ENCODE assay signal across 8 mouse cellular contexts in genomic region chr4:124657781-124658180, GRCm38 (mm10). TPM values are rescaled to one million over a fixed set of nuclear protein-coding genes. Genes with fewer than 3 reads are reported as not detected.
A peak's percentile ranks its signal among the peaks of the same experiment; 100 is the strongest.
DNase-seq lines count a peak whose midpoint lies in the region; ATAC-seq and TF ChIP-seq lines count a peak whose summit lies in the region.

No protein-coding gene starts in this region.

- peak overlapping the region; percentile 66 for H3K9ac ChIP-seq in heart, embryonic 13.5 days
- H3K9ac ChIP-seq in forebrain, embryonic 12.5 days = peak overlapping the region; percentile 68
- peak overlapping the region; percentile 14; the same call in 1 of the 2 replicates for H3K9ac ChIP-seq in liver, embryonic 11.5 days (ENCODE audit: low read depth, low read length)

- TF ChIP-seq CTCF in E14TG2a.4 (conservative IDR thresholded peaks at IDR 0.05; ENCODE audit: low read length) = no peak
- TF ChIP-seq CTCF in lung, adult 2 months (IDR thresholded peaks at IDR 0.05; ENCODE audit: insufficient read depth, low read length) = no peak

- H3K27ac ChIP-seq in heart, embryonic 13.5 days (replicated peaks) = no peak overlapping the region
- peak overlapping the region; percentile 53; the same call in 1 of the 2 replicates for H3K27ac ChIP-seq in forebrain, embryonic 12.5 days
- H3K27ac ChIP-seq in liver, embryonic 11.5 days (ENCODE audit: low read depth, low read length) = no peak overlapping the region

- H3K9me3 ChIP-seq in heart, embryonic 13.5 days = no peaks in the 10 kb centered on the region
- no peaks in the 10 kb centered on the region for H3K9me3 ChIP-seq in E14TG2a.4 (ENCODE audit: low read length)
- no peaks in the 10 kb centered on the region for H3K9me3 ChIP-seq in forebrain, embryonic 12.5 days
- H3K9me3 ChIP-seq in liver, embryonic 11.5 days (ENCODE audit: control insufficient read depth, low read length) = no peaks in the 10 kb centered on the region

- peaks cover 98% of the 10 kb centered on the region for H3K27me3 ChIP-seq in heart, embryonic 13.5 days (replicated peaks)
- H3K27me3 ChIP-seq in E14TG2a.4 (ENCODE audit: insufficient read depth, low read length) = peaks cover 87% of the 10 kb centered on the region
- H3K27me3 ChIP-seq in forebrain, embryonic 12.5 days = peaks cover 92% of the 10 kb centered on the region
- H3K27me3 ChIP-seq in liver, embryonic 11.5 days (replicated peaks; ENCODE audit: control insufficient read depth, insufficient read depth, low read length) = peaks cover 99% of the 10 kb centered on the region

- no peak for ATAC-seq in heart, embryonic 13.5 days (ENCODE audit: extremely low read depth, insufficient number of reproducible peaks, low FRiP score, low TSS enrichment)
- peak; percentile 10 for ATAC-seq in forebrain, embryonic 12.5 days (ENCODE audit: low FRiP score)
- ATAC-seq in liver, embryonic 11.5 days (replicated peaks; ENCODE audit: low FRiP score) = no peak; the same call in 1 of the 2 replicates

- no peaks in the 10 kb centered on the region for H3K36me3 ChIP-seq in heart, embryonic 13.5 days
- peaks cover 8% of the 10 kb centered on the region for H3K36me3 ChIP-seq in E14TG2a.4 (ENCODE audit: insufficient read depth, low read length)
- H3K36me3 ChIP-seq in forebrain, embryonic 12.5 days (replicated peaks) = no peaks in the 10 kb centered on the region
- no peaks in the 10 kb centered on the region for H3K36me3 ChIP-seq in liver, embryonic 11.5 days (ENCODE audit: control insufficient read depth, insufficient read depth, low read length)

- H3K4me3 ChIP-seq in heart, embryonic 13.5 days = peak overlapping the region; percentile 72
- H3K4me3 ChIP-seq in E14TG2a.4 (replicated peaks; ENCODE audit: low read length) = peak overlapping the region; percentile 85
- peak overlapping the region; percentile 66 for H3K4me3 ChIP-seq in forebrain, embryonic 12.5 days (replicated peaks)
- H3K4me3 ChIP-seq in liver, embryonic 11.5 days (ENCODE audit: low read depth, low read length) = peak overlapping the region; percentile 61
- H3K4me3 ChIP-seq in lung, adult 2 months (replicated peaks; ENCODE audit: extremely low read depth, low read depth, low read length) = no peak overlapping the region

- TF ChIP-seq POLR2A in lung, adult 2 months (IDR thresholded peaks at IDR 0.05; ENCODE audit: borderline replicate concordance, extremely low read depth, low read depth, low read length) = no peak

- DNase-seq in heart, adult 11 months = no peak
- DNase-seq in liver, embryonic 11.5 days (ENCODE audit: low spot score) = no peak
- peak; percentile 35 for DNase-seq in thymus, postnatal 14 days
- DNase-seq in layer of hippocampus, adult 11-12 months (ENCODE audit: low spot score) = no peak
- no peak for DNase-seq in lung, adult 2 months

- H3K4me1 ChIP-seq in heart, embryonic 13.5 days = peaks cover 42% of the 10 kb centered on the region
- H3K4me1 ChIP-seq in E14TG2a.4 (replicated peaks; ENCODE audit: low read depth, low read length) = peaks cover 31% of the 10 kb centered on the region
- peaks cover 58% of the 10 kb centered on the region for H3K4me1 ChIP-seq in forebrain, embryonic 12.5 days
- peaks cover 7% of the 10 kb centered on the region for H3K4me1 ChIP-seq in liver, embryonic 11.5 days (replicated peaks; ENCODE audit: control insufficient read depth, insufficient read depth, low read length)
- peaks cover 7% of the 10 kb centered on the region; the same call in 1 of the 2 replicates for H3K4me1 ChIP-seq in lung, adult 2 months (ENCODE audit: control insufficient read depth, insufficient read depth, low read length)

- WGBS in heart, embryonic 13.5 days = under 1% methylated on average over 56 of the region's 61 CpGs
- under 1% methylated on average over 41 of the region's 61 CpGs for WGBS in forebrain, embryonic 12.5 days
- 3% methylated on average over 60 of the region's 61 CpGs for WGBS in liver, embryonic 11.5 days
- 3% methylated on average over 39 of the region's 61 CpGs for WGBS in lung, adult 2 months

- peak overlapping the region; percentile 98 for H3K4me2 ChIP-seq in heart, embryonic 13.5 days
- peak overlapping the region; percentile 89 for H3K4me2 ChIP-seq in forebrain, embryonic 12.5 days
- H3K4me2 ChIP-seq in liver, embryonic 11.5 days = peak overlapping the region; percentile 95

RNA-seq across cellular contexts. Expression of gene Pou3f1, which starts 1.2 kb away (rescaled TPM):
- polyA plus RNA-seq in heart, embryonic 13.5 days (2015; fragmentation: Nextera tagmentation; extraction: Ambion mirVana) = 0.15 and 0.28 TPM in 2 replicates
- polyA plus RNA-seq in forebrain, embryonic 12.5 days (2016; fragmentation: Nextera tagmentation; extraction: Ambion mirVana) = 16.0 and 21.6 TPM in 2 replicates
- polyA plus RNA-seq in liver, embryonic 11.5 days (2014; fragmentation: Nextera tagmentation; extraction: Ambion mirVana) = 0.16 and 0.21 TPM in 2 replicates
- polyA plus RNA-seq in lung, adult 2 months (2012; rRNA removed) = 0.16 and 0.22 TPM in 2 replicates

RNA-seq across cellular contexts. Expression of gene Utp11, which starts 35.6 kb away (rescaled TPM):
- polyA plus RNA-seq in heart, embryonic 13.5 days (2015; fragmentation: Nextera tagmentation; extraction: Ambion mirVana) = 48.9 and 50.6 TPM in 2 replicates
- polyA plus RNA-seq in forebrain, embryonic 12.5 days (2016; fragmentation: Nextera tagmentation; extraction: Ambion mirVana) = 63.8 and 64.0 TPM in 2 replicates
- polyA plus RNA-seq in liver, embryonic 11.5 days (2014; fragmentation: Nextera tagmentation; extraction: Ambion mirVana) = 73.3 and 80.5 TPM in 2 replicates
- 4.4 and 7.2 TPM in 2 replicates for polyA plus RNA-seq in lung, adult 2 months (2012; rRNA removed)

RNA-seq across cellular contexts. Expression of gene Fhl3, which starts 42.7 kb away (rescaled TPM):
- 6.7 and 7.4 TPM in 2 replicates for polyA plus RNA-seq in heart, embryonic 13.5 days (2015; fragmentation: Nextera tagmentation; extraction: Ambion mirVana)
- 2.2 TPM in 2 replicates for polyA plus RNA-seq in forebrain, embryonic 12.5 days (2016; fragmentation: Nextera tagmentation; extraction: Ambion mirVana)
- 5.1 and 6.8 TPM in 2 replicates for polyA plus RNA-seq in liver, embryonic 11.5 days (2014; fragmentation: Nextera tagmentation; extraction: Ambion mirVana)
- polyA plus RNA-seq in lung, adult 2 months (2012; rRNA removed) = 15.1 and 36.7 TPM in 2 replicates

RNA-seq across cellular contexts. Expression of gene 3100002H09Rik, which starts 47.2 kb away (rescaled TPM):
- 0.17 TPM in 1 of 2 replicates, not detected in the other for polyA plus RNA-seq in heart, embryonic 13.5 days (2015; fragmentation: Nextera tagmentation; extraction: Ambion mirVana)
- polyA plus RNA-seq in forebrain, embryonic 12.5 days (2016; fragmentation: Nextera tagmentation; extraction: Ambion mirVana) = 0.47 and 0.74 TPM in 2 replicates
- not detected in 2 replicates for polyA plus RNA-seq in liver, embryonic 11.5 days (2014; fragmentation: Nextera tagmentation; extraction: Ambion mirVana)
- not detected in 2 replicates for polyA plus RNA-seq in lung, adult 2 months (2012; rRNA removed)

RNA-seq across cellular contexts. Expression of gene Sf3a3, which starts 56.8 kb away (rescaled TPM):
- 92.4 and 96.2 TPM in 2 replicates for polyA plus RNA-seq in heart, embryonic 13.5 days (2015; fragmentation: Nextera tagmentation; extraction: Ambion mirVana)
- polyA plus RNA-seq in forebrain, embryonic 12.5 days (2016; fragmentation: Nextera tagmentation; extraction: Ambion mirVana) = 203 and 204 TPM in 2 replicates
- polyA plus RNA-seq in liver, embryonic 11.5 days (2014; fragmentation: Nextera tagmentation; extraction: Ambion mirVana) = 172 and 182 TPM in 2 replicates
- 8.1 and 11.5 TPM in 2 replicates for polyA plus RNA-seq in lung, adult 2 months (2012; rRNA removed)

Comparison
In these comparisons a context has a peak if more than half of its experiments do, and no peak if none do; other contexts are left out.
1. H3K9ac ChIP-seq: peak in every context shown above with its lines; median percentile 68 in forebrain, embryonic 12.5 days; 66 in heart, embryonic 13.5 days; 14 in liver, embryonic 11.5 days.
2. RNA of gene Pou3f1, which starts 1.2 kb away (polyA plus RNA-seq): 16.0 to 21.6 TPM in forebrain, embryonic 12.5 days; 0.16 to 0.22 TPM in lung, adult 2 months, 0.16 to 0.21 TPM in liver, embryonic 11.5 days and 0.15 to 0.28 TPM in heart, embryonic 13.5 days; every median in the first group is over 10 times any median in the second.
3. Peak in every context shown above with its lines, with median percentiles within 50 percentile points of each other: H3K4me2 ChIP-seq.